Mouse (Mus musculus): ENCODE data around the gene Ccr7. TPM values are rescaled to one million over a fixed set of nuclear protein-coding genes. Genes with fewer than 3 reads are reported as not detected.

Ccr7 gene
- total RNA-seq (2023; ENCODE audit: inconsistent age): 840 to 873 TPM (median 857 TPM) in 4 replicates

GRCm38 (mm10) chr11:99154987-99155641, at the start of gene Ccr7:
Gene Ccr7, minus strand, starts transcription at chr11:99155077.

Other genes with a start within 250 kb of the Ccr7 start
- gene Cdc6, start 247.3 kb downstream of the Ccr7 start, total RNA-seq (2023; ENCODE audit: inconsistent age): 2.3 to 3.0 TPM (median 2.6 TPM) in 4 replicates
- 86.9 to 113 TPM (median 104 TPM) in 4 replicates for gene Rara, start 227.3 kb downstream of the Ccr7 start, total RNA-seq (2023; ENCODE audit: inconsistent age)
- gene Gjd3, start 172.1 kb downstream of the Ccr7 start, total RNA-seq (2023; ENCODE audit: inconsistent age): not detected in 4 replicates
- 20.2 to 25.9 TPM (median 23.1 TPM) in 4 replicates for gene Top2a, start 130.9 kb downstream of the Ccr7 start, total RNA-seq (2023; ENCODE audit: inconsistent age)
- 0.35 to 0.74 TPM (median 0.56 TPM) in 4 replicates for gene Igfbp4, start 113.8 kb downstream of the Ccr7 start, total RNA-seq (2023; ENCODE audit: inconsistent age)
- gene Tns4, start 65.8 kb downstream of the Ccr7 start, total RNA-seq (2023; ENCODE audit: inconsistent age): not detected in 4 replicates
- gene Smarce1, start 75.9 kb upstream of the Ccr7 start, total RNA-seq (2023; ENCODE audit: inconsistent age): 160 to 182 TPM (median 172 TPM) in 4 replicates
- gene Krt222, start 89.0 kb upstream of the Ccr7 start, total RNA-seq (2023; ENCODE audit: inconsistent age): 1.1 to 2.6 TPM (median 1.8 TPM) in 4 replicates
- not detected in 4 replicates for gene Krt24, start 130.2 kb upstream of the Ccr7 start, total RNA-seq (2023; ENCODE audit: inconsistent age)
- gene Krt25, start 167.9 kb upstream of the Ccr7 start, total RNA-seq (2023; ENCODE audit: inconsistent age): not detected in 4 replicates
- gene Krt26, start 182.9 kb upstream of the Ccr7 start, total RNA-seq (2023; ENCODE audit: inconsistent age): not detected in 4 replicates
- not detected in 4 replicates for gene Krt27, start 196.0 kb upstream of the Ccr7 start, total RNA-seq (2023; ENCODE audit: inconsistent age)
- gene Krt28, start 219.8 kb upstream of the Ccr7 start, total RNA-seq (2023; ENCODE audit: inconsistent age): not detected in 4 replicates
- 1.7 to 4.1 TPM (median 2.1 TPM) in 4 replicates for gene Krt10, start 234.3 kb upstream of the Ccr7 start, total RNA-seq (2023; ENCODE audit: inconsistent age)

All from B cell, adult (primary cell).